Mouse (Mus musculus) spleen, adult 12 weeks (tissue): ENCODE data around the gene Gm26920.

Experiments used
- DNase-seq: peaks from one replicate; pipeline ENCODE4 v3.0.0; 2022; ENCODE audit warnings: low spot score

Gene Gm26920

DNA sequence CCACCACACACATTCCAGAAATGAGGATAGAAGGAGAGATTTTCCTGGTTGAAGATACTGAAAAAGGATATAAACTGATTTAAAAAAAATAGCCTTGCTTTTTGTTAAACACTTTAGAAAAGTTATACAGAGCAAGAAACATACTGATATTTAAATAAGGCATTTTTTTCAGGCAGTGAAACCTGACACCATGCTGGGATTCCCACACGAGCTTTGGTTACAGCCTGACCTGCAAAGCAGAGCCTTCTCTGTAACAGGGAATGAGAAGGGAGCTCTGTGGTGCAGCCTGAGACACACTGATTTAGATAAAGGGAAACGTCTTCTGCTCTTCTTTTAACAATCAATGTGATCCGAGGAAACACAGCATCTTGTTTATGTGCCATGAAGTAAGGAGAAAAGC is 36.6 kb downstream of the Gm26920 start:
- no peak for DNase-seq

DNA sequence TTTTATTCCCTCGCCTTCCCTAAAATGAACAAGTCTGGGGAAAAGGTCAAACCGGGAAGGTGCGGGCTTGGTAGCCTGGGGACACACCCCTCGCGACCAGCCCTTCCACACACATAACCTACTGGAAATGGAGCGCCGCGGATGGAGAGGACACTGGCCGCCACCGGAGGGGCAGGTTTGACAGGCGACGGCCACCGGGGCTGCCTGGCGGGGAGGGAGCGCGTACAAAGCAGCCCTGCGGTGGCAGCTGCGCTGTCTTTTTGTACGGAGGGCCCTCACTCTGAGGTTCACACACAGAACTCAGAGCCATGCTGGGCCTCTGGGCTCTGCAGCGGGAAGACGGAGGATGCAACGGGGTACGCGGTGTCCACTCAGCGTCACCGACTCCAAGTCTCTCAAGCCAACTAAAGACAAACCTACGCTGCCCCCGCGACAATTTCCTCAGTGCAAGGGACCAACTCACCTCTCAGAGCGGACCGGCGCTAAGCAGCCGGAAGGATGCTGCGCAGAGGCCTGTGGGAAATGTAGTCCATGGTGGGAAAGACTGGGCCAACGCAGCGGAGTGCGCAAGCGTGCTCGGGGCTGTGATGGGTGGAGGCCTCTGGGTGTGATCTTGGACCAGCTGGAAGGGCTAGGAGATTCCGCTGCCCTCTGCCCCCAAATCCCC is 39.2 kb downstream of the Gm26920 start, which contains the start of gene Zfp14:
Gene Zfp14 (minus strand): TSS at position 499 of the 667 bp plus-strand sequence.
- peak; percentile 75 for DNase-seq

DNA sequence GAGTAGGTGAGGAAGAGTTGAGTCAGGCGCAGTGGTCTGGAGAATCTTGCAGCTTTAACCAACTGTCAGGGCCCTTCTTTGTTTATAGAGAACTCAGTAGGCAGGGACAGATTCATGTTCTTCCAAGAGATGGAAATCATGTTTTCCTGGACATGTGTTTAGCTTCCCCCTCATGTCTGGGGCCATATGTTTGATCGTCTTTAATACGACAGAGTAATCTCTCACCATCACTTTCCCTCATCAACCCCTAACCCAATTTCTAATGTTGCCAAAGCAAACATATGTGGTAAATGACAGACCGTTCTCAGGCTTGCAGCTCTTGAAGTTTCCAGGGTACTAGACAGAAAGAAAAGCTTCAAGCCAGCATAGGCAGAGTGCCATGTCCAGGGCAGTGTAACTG is 42.1 kb downstream of the Gm26920 start:
- DNase-seq = no peak

DNA sequence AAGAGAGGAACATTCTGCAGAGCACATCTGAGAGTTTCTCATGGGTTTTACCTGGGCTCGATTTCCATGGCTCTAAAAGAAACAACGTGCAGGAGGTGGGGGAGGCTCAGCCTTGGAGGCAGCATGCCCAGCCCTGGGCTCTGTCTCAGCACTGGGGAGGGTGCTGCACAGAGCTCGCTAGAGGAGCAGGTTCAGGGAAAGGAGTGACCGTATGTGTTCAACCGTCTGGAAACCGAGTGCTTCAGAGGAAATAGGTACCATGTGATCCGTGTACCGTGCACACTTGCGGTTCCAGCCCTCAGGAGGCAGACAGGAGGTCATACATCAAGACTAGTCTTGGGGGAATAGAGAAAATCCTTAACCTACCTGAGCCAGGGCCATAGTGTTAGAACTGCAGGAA is 45.9 kb downstream of the Gm26920 start:
- no peak for DNase-seq

DNA sequence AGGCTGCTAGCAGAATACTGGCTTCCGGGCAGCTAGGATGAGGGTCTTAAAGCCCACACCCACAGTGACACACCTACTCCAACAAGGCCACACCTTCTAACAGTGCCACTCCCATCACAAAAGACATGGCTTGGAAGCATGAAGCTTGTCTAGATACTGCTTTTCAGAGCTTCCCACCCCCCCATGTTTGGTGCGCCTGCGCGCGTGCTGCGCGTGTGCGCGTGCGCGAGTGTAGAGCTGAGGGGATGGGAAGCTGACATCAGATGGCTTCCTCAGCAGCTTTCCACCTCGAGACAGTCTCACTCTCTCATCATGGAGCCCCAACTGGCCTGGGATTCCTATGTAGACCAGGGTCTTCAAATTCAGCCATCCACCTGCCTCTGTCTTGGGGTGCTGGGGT is 55.9 kb downstream of the Gm26920 start:
- DNase-seq = no peak

DNA sequence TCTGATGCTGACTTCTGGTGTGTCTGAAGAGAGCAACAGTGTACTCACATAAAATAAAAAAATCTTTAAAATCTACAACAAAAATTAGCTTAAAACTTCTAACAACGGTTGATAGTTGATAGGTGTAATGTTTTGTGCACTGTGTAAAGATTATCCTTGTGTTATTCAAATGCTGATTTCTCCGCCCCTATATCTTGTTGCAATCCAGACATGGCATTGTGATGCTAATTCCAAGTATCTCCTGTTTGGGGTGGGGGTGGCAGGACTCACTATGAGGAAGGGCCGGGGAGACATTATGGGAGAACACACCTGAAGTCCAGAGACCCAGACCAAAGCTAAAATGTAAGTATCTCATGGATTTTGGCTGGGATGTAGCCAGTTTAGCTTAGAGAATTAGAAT is 58.8 kb downstream of the Gm26920 start:
- no peak for DNase-seq

DNA sequence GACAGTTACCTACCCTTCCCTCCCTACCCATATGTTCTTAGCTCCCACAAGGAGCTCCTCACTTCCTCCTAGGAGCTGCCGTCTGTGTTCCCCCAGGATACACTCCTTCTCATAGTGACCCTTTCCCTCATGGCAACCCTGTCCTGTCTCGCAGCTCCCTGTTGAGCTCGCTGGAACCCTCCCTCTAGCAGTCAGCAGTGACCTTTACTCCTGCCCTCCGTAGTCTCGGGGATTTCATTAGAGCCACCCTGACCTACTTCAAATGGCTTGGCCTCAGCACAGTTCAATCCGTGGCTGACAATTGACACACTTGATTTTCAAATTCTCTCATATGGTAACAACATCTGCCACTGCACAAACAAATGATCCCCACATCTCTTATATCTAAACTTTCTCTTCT is 59.5 kb downstream of the Gm26920 start:
- DNase-seq = no peak

DNA sequence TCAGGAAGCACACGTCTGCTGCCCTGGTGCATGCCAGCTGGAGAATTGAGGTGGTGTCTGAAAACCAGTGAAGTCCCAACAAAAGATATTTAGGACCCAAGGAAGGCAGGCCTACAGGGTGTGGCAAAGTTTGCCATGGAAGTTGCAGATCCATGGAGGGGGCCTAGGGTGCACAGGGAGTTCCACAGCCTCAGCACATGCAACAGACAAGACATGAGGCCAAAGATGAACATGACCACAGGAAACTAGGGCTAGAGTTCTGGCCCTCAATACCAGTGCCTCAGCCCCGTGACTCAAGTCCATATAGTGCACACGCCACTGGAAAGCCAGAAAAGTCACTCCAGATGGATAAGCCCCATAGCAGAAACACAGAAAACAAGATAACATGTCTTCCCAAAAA is 61.6 kb downstream of the Gm26920 start:
- no peak for DNase-seq

DNA sequence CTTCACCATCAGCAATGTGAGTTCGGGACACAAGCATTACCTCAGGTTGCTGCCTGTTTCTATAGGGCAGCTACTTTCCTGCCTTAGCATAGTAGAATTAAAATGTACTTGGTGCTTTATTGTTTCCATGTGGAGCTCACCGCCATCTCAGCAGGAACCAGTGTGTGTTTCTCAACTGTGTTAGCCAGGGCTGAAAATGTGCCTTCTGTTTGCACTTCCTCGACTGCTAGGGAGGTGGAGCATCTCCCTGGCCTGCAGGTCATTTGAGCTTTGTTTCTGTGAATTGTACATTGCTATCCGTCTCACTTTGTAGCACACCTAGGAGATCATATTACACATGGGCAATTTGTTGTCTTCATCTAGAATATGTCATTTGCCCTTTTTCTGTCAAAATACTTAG is 62.9 kb downstream of the Gm26920 start:
- no peak for DNase-seq

DNA sequence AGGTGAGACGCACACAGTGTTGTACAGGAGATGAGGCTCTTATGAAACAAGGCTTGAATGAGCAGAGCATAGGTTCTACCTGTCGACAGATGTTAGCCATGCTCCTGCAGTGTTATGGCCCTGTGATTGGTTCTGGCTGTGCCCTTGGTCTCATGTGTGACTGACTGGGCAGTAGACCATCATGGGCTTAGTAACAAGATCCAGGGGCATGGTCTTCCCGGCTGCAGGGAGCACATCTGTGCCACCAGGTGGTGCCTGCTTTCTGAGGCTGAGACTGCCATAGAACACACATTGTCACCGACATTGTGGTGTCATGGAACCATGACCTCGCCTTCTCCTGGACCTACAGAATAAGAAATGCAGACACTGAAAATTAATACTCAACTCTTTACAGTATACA is 64.9 kb downstream of the Gm26920 start:
- DNase-seq = no peak

DNA sequence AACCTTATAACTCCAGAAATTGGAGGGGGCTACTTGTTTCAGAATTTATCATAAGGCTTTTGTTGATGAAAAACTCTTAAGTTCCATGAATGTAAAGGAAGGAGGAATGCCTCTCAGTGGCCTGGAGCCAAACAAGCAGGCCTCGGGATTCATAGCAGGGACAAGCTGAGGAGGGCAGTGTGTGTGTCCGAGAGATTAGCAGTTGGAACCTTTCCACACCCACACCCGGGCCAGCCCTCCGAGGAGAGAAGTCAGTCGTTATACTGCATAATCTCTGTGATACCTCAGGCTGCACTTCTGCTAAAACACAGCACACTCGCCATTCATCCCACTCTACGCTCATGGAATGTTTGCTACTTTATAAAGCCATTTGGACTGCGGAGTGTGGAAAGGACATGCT is 66.4 kb downstream of the Gm26920 start:
- DNase-seq = peak; percentile 36

DNA sequence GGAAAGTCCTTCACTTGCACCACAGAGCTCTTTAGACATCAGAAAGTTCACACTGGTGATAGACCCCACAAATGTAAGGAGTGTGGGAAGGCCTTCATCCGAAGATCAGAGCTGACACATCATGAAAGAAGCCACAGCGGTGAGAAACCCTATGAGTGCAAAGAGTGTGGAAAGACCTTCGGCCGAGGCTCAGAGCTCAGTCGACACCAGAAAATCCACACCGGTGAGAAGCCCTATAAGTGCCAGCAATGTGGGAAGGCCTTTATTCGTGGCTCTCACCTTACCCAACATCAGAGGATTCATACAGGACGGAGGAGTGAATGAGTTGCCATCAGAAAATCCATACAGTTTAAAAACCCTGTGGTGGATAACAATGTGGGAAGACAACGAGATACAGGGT is 66.9 kb downstream of the Gm26920 start:
- DNase-seq = no peak

DNA sequence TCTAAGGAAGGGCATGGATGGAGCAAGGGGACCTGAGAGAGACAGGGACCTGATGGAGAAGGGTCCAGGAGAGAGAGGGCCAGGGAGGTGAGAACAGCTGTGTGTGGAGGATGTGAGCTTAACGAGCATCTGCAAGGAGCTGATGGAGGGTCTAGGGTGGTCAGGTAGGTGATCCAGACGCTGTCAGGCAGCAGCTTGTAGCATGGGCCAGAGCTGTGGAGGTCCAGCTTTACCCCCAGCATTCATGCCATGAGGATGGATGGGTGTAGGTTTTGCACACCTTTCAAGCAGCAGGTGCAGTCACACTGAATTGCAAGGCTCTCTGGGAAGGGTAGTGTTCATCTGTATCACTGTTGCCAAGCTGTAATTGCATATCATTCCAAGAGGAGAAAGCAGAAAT is 70.7 kb downstream of the Gm26920 start:
- no peak for DNase-seq

DNA sequence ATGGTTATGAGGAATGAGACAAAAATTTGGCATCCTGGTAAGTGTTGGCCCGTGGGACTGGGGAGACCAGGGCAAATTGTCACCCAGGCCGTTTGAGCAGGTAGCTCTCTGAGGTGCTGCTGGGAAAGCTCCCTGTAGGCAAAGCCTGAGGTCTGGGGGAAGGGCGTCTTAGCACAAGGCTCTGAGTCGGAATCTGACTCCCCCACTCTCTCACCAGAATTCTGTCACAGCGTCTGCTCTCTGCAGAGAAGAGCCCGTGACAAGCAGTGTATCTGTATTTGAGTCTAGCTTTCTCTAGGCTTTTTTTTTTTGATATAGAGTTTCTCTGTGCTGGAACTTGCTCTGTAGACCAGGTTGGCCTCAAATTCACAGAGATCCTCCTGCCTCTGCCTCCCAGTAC is 73.0 kb downstream of the Gm26920 start:
- no peak for DNase-seq

DNA sequence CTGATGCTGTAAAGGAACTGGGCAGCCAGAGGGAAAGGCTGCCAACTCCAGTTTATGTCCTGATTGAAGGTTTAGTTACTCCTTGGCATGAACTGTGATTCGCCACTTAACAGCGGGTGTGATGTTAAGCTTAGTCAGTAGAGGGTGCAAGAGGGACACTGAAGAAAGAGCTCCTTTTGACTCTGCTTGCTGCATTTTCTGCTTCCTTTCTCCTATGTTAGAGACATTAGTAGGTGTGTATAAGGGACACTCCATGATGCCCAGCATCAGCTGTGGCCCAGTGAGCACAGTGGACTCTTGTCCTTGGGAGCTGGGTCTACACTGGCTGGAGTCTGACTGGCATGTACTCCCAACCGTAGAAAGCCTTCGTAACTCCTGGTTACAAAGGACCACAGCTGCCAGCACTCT is 77.2 kb downstream of the Gm26920 start:
- peak; percentile 13 for DNase-seq

DNA sequence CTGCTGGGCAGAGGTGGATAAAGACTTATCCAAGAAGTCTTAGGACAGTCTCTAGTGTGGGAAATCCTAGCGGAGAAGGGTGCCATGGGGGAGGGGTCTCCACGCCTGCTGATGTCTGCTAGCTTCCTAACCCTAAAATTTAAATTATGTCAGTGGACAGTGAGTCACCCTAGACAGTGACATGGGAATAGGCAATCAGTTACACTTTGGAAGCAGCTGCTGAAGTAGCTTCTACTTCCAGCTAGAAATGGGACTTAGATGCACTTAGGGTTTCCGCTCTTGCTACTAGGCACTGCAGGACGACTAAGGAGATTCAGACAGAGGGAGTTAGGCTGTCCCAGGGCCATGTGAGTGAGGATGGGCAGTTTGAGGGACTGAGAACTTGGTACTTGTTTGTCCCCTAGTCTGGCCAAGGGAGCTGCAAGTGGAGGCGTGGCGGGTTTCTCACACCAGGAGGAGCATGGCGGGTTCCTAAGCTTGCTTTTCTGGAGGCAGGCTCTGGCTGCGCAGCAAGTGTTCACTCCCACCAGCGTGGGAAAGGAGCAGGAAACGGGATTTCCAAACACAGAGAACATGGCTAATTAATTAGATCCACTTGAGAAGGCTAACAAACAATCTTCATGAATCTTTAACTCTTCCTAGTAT is 79.5 kb downstream of the Gm26920 start:
- DNase-seq = no peak

DNA sequence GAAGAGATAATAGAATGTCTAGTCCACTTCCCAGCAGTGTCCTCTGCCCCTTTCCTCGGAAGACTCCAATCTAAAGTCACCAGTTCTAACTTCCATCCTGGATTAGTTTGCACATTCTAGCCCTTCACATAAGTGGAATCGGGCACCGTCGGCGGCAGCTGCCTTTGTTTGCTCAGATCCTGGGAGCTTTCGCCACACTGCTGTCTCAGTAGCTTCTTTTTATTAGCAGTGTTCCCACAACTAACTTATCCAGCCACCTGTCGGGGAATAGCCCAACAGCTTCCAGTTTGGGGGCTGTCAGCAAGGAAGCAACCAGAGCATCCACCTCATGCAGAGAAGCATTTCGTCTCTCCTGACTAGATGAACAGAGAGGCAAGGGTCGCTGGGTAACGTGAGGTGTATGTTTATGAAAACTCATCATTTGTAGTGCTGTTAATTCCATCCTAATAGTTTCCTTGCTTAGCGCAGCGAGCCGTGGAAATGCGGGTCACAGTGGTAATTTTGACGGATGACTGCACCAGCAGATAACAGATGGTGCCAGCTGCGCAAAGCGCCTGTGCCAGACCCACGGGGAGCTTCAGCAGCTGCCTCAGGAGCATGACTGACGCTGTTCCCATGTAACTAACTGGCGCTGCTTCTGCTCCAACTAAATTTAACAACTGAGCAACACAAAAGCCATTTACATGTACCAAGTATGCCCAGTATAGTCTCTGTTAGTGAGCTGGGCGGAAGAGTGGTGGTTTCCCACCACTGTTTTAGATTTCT is 80.7 kb downstream of the Gm26920 start:
- DNase-seq = no peak

DNA sequence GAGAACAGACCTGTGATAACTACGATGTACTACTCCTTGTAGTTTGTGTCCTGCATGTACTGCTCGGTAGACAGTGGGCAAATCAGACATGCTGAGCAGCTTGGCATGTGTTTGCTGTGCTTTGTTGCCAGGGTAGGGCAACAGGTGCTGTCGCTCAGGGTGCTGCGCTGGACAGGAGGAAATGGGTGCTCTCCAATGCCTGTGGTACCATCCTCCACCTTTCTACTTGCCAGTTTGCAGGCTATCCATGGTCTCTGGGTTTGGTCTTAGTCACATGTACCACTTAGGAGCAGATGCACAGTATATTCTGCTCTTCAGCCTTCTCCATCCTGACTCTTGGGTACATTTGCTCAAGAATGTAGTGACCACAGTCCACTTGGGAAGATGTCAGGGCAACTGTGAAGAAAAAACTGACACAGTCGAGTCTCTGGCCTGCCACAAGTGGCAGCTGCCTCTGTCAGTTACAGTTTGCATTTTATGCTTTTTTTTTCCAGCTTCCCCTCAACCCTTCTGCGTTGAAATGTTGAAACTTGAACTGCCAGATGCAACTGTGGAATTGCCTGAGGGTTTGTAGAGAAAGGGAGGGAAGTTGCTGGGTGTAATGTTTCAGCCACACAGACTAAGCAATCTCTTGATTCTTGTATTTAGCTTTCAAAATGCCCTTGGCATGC is 82.1 kb downstream of the Gm26920 start:
- DNase-seq = no peak

DNA sequence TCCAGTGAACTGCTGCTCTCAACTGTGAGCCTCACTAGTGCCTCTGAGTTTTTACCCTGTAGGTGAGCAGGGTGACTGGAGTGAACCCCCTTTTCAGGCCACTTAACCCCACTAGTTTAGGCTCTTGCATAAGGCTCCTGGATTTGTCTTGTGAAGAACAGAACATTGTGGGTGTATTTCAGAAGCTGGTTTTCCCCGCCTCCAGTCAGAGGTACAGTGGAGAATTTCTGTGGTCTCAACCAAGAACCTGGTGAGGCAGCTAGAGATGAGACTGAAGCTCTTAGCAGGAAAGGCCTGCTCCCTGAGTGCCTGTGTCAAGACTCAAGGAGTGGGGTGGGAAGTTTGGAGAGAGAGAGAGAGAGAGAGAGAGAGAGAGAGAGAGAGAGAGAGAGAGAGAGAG is 82.6 kb downstream of the Gm26920 start:
- no peak for DNase-seq
